Mouse (Mus musculus): ENCODE results near the gene Ptges3. TPM values are rescaled to one million over a fixed set of nuclear protein-coding genes. Genes with fewer than 3 reads are reported as not detected.
"Not testable (repeated sequence)": the region's sequence is repeated elsewhere in the genome, so short reads cannot be mapped to it uniquely, and the experiment has no call there.

Gene Ptges3
- total RNA-seq, 1 experiment from 2014 or later = 336 TPM

- no peak for ATAC-seq (replicated peaks in 1 of 2; ENCODE audit: insufficient read depth in 1 of 2, low FRiP score in 2 of 2, low TSS enrichment in 1 of 2, low read depth in 1 of 2, poor library complexity in 2 of 2, severe bottlenecking in 2 of 2)
These were observed 7.2 kb upstream of the Ptges3 start for GRCm38 (mm10) chr10:128051589-128051988.

- not testable (repeated sequence) for ATAC-seq (replicated peaks in 1 of 2; ENCODE audit: insufficient read depth in 1 of 2, low FRiP score in 2 of 2, low TSS enrichment in 1 of 2, low read depth in 1 of 2, poor library complexity in 2 of 2, severe bottlenecking in 2 of 2)
These were observed 6.6 kb upstream of the Ptges3 start for GRCm38 (mm10) chr10:128052136-128052535.

DNA sequence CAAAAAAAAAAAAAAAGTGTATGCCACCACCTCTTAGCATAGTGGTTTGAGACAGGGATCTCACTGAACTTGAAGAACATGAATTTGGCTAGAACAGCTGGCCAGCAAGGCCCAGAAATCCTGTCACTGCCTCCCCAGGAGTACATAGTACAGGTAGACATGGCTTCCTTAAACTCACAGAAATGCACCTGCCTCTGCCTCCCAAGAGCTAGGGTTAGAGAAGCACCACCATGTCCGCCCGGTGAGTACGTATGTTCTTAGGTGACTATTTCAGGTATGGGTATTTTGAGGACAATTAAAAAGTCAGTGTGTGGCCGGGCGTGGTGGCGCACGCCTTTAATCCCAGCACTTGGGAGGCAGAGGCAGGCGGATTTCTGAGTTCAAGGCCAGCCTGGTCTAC lies 5.8 kb upstream of the Ptges3 start:
- ATAC-seq (replicated peaks in 1 of 2; ENCODE audit: insufficient read depth in 1 of 2, low FRiP score in 2 of 2, low TSS enrichment in 1 of 2, low read depth in 1 of 2, poor library complexity in 2 of 2, severe bottlenecking in 2 of 2) = no peak

DNA sequence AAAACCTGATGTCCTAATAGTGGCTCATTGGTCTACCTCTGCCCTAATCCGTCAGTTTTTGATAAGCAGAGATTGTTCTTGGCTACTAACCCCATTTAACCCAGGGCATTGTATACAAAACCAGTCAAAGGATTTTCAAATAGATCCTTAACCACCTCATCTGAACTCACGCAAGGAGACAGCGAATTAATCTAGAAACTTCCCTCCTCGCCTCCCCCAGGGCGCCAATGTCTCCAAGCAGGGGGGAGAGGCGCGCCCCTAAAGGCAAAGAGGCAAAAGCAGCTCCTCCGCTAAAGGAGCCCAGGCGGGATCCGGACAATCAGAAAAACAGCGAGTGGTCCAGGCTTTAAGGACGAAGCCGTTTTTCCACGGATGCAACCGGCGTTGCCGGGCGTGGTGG lies 570 bp upstream of the Ptges3 start:
- 0 out of 4 replicates have a peak, but pooled peaks of 1 of the 2 experiments have one; percentile 13 for ATAC-seq (replicated peaks in 1 of 2; ENCODE audit: insufficient read depth in 1 of 2, low FRiP score in 2 of 2, low TSS enrichment in 1 of 2, low read depth in 1 of 2, poor library complexity in 2 of 2, severe bottlenecking in 2 of 2)

DNA sequence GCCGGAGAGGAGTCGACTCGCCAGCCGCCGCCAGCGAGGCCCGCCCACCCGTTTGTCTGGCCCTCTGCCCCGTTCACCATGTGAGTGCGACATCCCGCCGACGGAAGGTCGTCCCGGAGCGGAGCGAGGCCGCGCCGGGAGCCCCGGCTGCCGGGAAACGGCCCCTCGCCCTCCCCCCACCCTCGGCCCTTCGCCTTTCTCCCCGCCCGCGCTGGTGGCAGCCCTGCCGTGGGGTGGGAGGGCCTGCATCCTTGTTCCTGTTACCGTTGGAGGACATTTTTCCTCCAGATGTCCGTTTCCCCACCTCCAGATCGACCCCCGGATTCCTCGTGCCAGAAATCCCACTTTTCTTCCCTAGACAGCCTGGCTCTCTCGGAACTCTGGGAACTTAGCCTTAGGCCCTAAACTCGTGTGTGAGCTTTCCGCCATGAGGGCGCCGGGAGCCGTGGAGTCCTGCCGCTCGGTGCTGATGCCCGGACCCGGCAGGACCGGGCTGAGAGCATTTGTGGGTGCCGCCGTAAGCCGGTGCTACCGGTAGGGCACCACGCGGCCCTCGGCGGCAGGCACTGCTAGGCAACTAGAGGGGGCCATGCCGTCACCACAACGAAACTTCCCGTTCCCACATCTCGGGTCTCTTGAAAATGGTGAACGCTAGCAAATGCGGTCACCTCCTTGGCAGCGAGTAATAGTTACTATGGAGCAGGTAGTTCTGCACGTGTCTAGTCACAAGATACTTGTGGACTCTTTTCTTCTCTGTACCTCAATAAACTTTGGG lies 640 bp downstream of the Ptges3 start:
- ATAC-seq (replicated peaks in 1 of 2; ENCODE audit: insufficient read depth in 1 of 2, low FRiP score in 2 of 2, low TSS enrichment in 1 of 2, low read depth in 1 of 2, poor library complexity in 2 of 2, severe bottlenecking in 2 of 2) = peak; percentile 77 to 80

DNA sequence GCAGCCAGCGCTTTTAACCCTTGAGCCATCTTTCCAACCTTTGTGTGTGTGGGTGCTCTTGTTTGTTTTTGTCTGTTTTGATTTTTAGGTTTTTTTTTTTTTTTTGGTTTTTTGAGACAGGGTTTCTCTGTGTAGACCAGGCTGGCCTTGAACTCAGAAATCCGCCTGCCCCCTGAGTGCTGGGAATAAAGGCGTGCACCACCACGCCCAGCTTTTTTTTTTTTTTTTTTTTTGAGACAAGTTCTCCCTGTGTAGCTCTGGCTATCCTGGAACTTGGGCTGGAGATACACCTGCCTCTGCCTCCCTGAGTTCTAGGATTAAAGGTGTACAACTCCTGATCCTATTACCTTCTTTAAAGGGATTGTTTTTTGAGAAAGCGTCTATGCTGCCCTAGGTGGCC lies 2.4 kb downstream of the Ptges3 start:
- no peak for ATAC-seq (replicated peaks in 1 of 2; ENCODE audit: insufficient read depth in 1 of 2, low FRiP score in 2 of 2, low TSS enrichment in 1 of 2, low read depth in 1 of 2, poor library complexity in 2 of 2, severe bottlenecking in 2 of 2)

GRCm38 (mm10) chr10:128062221-128062989 lies 3.7 kb downstream of the Ptges3 start:
- no peak for ATAC-seq (replicated peaks in 1 of 2; ENCODE audit: insufficient read depth in 1 of 2, low FRiP score in 2 of 2, low TSS enrichment in 1 of 2, low read depth in 1 of 2, poor library complexity in 2 of 2, severe bottlenecking in 2 of 2)

DNA sequence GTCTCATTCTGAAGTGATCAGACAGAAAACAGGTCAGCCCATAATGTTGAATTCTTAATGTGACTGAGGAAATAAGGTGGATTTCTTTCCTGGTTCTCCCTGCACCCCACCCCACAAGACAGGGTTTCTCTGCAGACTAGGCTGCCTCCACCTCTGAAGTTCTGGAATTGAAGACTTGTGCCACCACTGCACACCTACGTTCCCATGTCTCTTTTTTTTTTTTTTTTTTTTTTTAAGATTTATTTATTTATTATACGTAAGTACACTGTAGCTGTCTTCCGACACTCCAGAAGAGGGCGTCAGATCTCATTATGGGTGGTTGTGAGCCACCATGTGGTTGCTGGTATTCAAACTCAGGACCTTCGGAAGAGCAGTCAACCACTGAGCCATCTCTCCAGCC lies 7.3 kb downstream of the Ptges3 start:
- ATAC-seq (replicated peaks in 1 of 2; ENCODE audit: insufficient read depth in 1 of 2, low FRiP score in 2 of 2, low TSS enrichment in 1 of 2, low read depth in 1 of 2, poor library complexity in 2 of 2, severe bottlenecking in 2 of 2) = no peak

DNA sequence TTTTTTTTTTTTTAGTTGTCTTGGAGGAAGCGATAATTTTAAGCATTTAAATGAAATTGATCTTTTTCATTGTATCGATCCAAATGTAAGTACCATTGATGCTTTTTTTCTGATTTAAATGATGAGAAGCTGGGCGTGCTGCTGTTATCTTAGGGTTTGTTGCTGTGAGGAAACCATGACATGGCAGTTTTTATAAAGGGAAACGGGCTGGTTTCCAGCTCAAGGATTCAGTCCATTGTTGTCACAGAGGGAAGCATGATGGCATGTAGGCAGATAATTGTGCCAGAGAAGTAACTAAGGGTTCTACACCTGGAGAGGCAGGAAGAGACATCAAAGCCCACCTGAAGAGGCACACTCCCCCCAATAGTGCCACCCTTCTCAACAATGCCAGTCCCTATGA lies 10.4 kb downstream of the Ptges3 start:
- no peak for ATAC-seq (replicated peaks in 1 of 2; ENCODE audit: insufficient read depth in 1 of 2, low FRiP score in 2 of 2, low TSS enrichment in 1 of 2, low read depth in 1 of 2, poor library complexity in 2 of 2, severe bottlenecking in 2 of 2)

GRCm38 (mm10) chr10:128070432-128070831 lies 11.7 kb downstream of the Ptges3 start:
- not testable (repeated sequence) for ATAC-seq (replicated peaks in 1 of 2; ENCODE audit: insufficient read depth in 1 of 2, low FRiP score in 2 of 2, low TSS enrichment in 1 of 2, low read depth in 1 of 2, poor library complexity in 2 of 2, severe bottlenecking in 2 of 2)

GRCm38 (mm10) chr10:128078269-128078668 lies 19.5 kb downstream of the Ptges3 start:
- not testable (repeated sequence) for ATAC-seq (replicated peaks in 1 of 2; ENCODE audit: insufficient read depth in 1 of 2, low FRiP score in 2 of 2, low TSS enrichment in 1 of 2, low read depth in 1 of 2, poor library complexity in 2 of 2, severe bottlenecking in 2 of 2)

DNA sequence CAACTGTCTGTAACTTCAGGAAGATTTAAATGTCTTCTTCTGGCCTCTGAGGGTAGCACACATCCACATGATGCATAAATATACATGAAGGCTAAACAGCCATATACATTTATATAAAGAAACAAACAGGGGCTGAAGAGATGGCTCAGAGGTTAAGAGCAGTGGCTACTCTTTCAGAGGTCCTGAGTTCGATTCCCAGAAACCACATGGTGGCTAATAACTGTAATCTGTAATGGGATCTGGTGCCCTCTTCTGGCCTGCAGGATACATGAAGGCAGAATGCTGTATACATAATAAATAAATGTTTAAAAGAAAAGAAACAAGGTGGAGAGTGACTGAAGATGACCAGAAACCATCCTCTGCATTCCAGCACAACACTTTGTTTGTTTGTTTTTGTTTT lies 21.7 kb downstream of the Ptges3 start:
- no peak for ATAC-seq (replicated peaks in 1 of 2; ENCODE audit: insufficient read depth in 1 of 2, low FRiP score in 2 of 2, low TSS enrichment in 1 of 2, low read depth in 1 of 2, poor library complexity in 2 of 2, severe bottlenecking in 2 of 2)

- ATAC-seq (replicated peaks in 1 of 2; ENCODE audit: insufficient read depth in 1 of 2, low FRiP score in 2 of 2, low TSS enrichment in 1 of 2, low read depth in 1 of 2, poor library complexity in 2 of 2, severe bottlenecking in 2 of 2) = no peak
These were observed 23.2 kb downstream of the Ptges3 start for GRCm38 (mm10) chr10:128081807-128082476.

GRCm38 (mm10) chr10:128082477-128082808 lies 23.7 kb downstream of the Ptges3 start:
- no peak for ATAC-seq (replicated peaks in 1 of 2; ENCODE audit: insufficient read depth in 1 of 2, low FRiP score in 2 of 2, low TSS enrichment in 1 of 2, low read depth in 1 of 2, poor library complexity in 2 of 2, severe bottlenecking in 2 of 2)

GRCm38 (mm10) chr10:128082880-128083421 lies 24.2 kb downstream of the Ptges3 start, which contains the start of gene Atp5b:
Atp5b (plus strand) TSS chr10:128083273.
- ATAC-seq (replicated peaks in 1 of 2; ENCODE audit: insufficient read depth in 1 of 2, low FRiP score in 2 of 2, low TSS enrichment in 1 of 2, low read depth in 1 of 2, poor library complexity in 2 of 2, severe bottlenecking in 2 of 2) = peak; percentile 94 to 97

- no peak for ATAC-seq (replicated peaks in 1 of 2; ENCODE audit: insufficient read depth in 1 of 2, low FRiP score in 2 of 2, low TSS enrichment in 1 of 2, low read depth in 1 of 2, poor library complexity in 2 of 2, severe bottlenecking in 2 of 2)
These were observed 24.9 kb downstream of the Ptges3 start for GRCm38 (mm10) chr10:128083688-128084087.

GRCm38 (mm10) chr10:128084160-128084559 lies 25.4 kb downstream of the Ptges3 start:
- ATAC-seq (replicated peaks in 1 of 2; ENCODE audit: insufficient read depth in 1 of 2, low FRiP score in 2 of 2, low TSS enrichment in 1 of 2, low read depth in 1 of 2, poor library complexity in 2 of 2, severe bottlenecking in 2 of 2) = no peak

- ATAC-seq (replicated peaks in 1 of 2; ENCODE audit: insufficient read depth in 1 of 2, low FRiP score in 2 of 2, low TSS enrichment in 1 of 2, low read depth in 1 of 2, poor library complexity in 2 of 2, severe bottlenecking in 2 of 2) = no peak
These were observed 27.6 kb downstream of the Ptges3 start for GRCm38 (mm10) chr10:128086391-128086790.

Data from hematopoietic stem cell, adult 5-6 weeks (primary cell).